Mouse (Mus musculus) liver, adult 2 months (tissue): ENCODE measurements around the gene Fam240a.

Source experiments
- CTCF ChIP-seq: fragments of 200-500 bp; IDR thresholded peaks from 2 replicates; pipeline ENCODE4 v1.5.1; 2011; ENCODE audit warnings: low read depth, low read length, control low read depth
- POLR2A ChIP-seq: fragments of 200-500 bp; IDR thresholded peaks from 2 replicates; pipeline ENCODE4 v1.6.1; 2011; ENCODE audit warnings: low read length, control low read depth; ENCODE audit not compliant: insufficient read depth; ENCODE audit errors: extremely low read depth

DNA sequence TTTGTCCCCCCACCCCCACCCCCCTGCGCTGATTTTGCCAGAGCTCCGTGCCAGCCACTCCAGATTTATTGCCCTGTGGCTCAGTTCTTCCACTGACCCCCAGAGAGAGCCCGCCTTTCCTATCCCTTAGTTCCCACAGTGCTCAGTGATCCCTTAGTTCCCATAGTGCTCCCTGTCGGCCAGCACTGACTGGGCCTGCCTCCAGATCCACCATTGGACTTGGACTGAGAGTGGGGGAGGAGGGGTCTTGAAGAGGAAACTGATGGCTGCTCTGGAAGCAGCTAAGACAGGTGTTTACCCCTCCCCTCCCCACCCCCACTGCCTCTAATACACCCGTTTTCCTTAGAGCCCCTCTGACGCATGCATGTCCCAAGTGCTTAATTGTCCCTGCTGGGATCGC lies 20.7 kb downstream of the Fam240a start:
- TF ChIP-seq POLR2A = no peak
- no peak for TF ChIP-seq CTCF
